Mouse (Mus musculus): ENCODE results near the gene Il1r1. TPM values are rescaled to one million over a fixed set of nuclear protein-coding genes. Genes with fewer than 3 reads are reported as not detected.

Il1r1 gene
- 4.7 and 5.0 TPM in 2 replicates for total RNA-seq (2015; ENCODE audit: low replicate concordance)
- total RNA-seq (2017; ENCODE audit: low replicate concordance): 5.8 and 9.7 TPM in 2 replicates

GRCm38 (mm10) chr1:40224539-40225284, at the start of gene Il1r1:
TSS of gene Il1r1 (plus strand) at chr1:40225080.
- ATAC-seq (replicated peaks; ENCODE audit: low FRiP score, poor library complexity, severe bottlenecking): peak; percentile 64

GRCm38 (mm10) chr1:40175123-40175522, 49.8 kb upstream of the Il1r1 start:
- ATAC-seq (replicated peaks; ENCODE audit: low FRiP score, poor library complexity, severe bottlenecking): no peak

DNA sequence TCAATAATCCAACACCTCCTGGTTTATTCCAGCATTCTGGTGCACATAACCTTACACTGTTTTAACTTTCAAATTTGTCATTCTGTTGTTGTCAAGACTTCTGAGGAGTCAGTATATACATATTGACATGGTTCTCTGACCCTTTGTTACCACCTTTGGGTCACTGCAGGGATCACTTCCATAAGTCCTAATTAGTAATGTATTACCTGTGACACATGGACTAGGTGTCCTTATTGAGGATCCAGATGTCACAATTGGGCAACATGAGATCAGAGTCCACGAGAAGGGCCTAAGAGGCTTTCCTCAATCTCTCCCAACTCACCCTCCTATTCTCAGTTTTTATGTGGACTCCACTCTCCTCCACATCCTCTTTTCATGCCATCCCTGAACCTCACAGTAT, 49.1 kb upstream of the Il1r1 start:
- no peak for ATAC-seq (replicated peaks; ENCODE audit: low FRiP score, poor library complexity, severe bottlenecking)

DNA sequence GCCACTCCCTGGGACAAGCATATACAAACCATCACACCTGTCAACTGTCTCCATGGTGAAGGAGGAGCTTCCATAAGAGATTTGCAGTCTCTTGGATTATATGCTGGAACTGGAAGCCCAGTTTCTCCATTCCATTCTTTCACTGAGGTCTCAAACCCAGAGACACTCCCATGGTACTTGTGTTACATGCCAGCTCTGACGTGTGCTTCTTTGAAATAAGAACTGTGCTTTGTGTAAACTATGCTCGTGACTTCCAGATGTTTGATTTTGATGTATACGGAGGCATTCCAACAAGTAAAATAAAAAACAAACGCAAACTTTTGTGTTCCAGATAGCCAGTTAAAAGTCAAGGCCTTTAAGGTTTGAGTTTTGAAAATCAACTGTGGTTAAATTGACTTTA, 45.8 kb upstream of the Il1r1 start:
- ATAC-seq (replicated peaks; ENCODE audit: low FRiP score, poor library complexity, severe bottlenecking): no peak

- ATAC-seq (replicated peaks; ENCODE audit: low FRiP score, poor library complexity, severe bottlenecking): no peak
Measured at GRCm38 (mm10) chr1:40179493-40179892, 45.4 kb upstream of the Il1r1 start.

GRCm38 (mm10) chr1:40180861-40181260, 44.0 kb upstream of the Il1r1 start:
- no peak for ATAC-seq (replicated peaks; ENCODE audit: low FRiP score, poor library complexity, severe bottlenecking)

- ATAC-seq (replicated peaks; ENCODE audit: low FRiP score, poor library complexity, severe bottlenecking): no peak
Measured at GRCm38 (mm10) chr1:40181716-40182115, 43.2 kb upstream of the Il1r1 start.

DNA sequence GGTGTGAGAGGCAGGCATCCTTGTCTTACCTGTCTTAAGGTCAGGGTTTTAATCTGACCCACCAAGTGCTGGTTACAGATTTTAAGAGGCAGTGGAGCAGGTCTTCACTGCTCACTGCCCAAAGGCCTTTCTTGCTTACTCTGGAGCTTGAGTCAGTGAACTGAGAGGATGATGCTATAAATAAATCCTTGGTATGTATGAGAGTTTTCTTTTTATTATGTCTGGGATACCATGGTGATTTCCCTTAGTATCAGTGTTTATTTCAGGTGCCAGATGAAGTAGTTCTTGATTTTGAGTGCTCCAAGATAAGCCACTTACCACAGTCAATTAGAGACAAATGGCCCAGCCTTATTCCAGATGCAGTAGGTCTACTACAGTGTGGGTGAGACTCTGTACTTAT, 41.5 kb upstream of the Il1r1 start:
- ATAC-seq (replicated peaks; ENCODE audit: low FRiP score, poor library complexity, severe bottlenecking): no peak

- no peak for ATAC-seq (replicated peaks; ENCODE audit: low FRiP score, poor library complexity, severe bottlenecking)
Measured at GRCm38 (mm10) chr1:40187961-40188360, 36.9 kb upstream of the Il1r1 start.

GRCm38 (mm10) chr1:40190025-40190424, 34.9 kb upstream of the Il1r1 start:
- ATAC-seq (replicated peaks; ENCODE audit: low FRiP score, poor library complexity, severe bottlenecking): no peak

GRCm38 (mm10) chr1:40190837-40191236, 34.0 kb upstream of the Il1r1 start:
- no peak for ATAC-seq (replicated peaks; ENCODE audit: low FRiP score, poor library complexity, severe bottlenecking)

DNA sequence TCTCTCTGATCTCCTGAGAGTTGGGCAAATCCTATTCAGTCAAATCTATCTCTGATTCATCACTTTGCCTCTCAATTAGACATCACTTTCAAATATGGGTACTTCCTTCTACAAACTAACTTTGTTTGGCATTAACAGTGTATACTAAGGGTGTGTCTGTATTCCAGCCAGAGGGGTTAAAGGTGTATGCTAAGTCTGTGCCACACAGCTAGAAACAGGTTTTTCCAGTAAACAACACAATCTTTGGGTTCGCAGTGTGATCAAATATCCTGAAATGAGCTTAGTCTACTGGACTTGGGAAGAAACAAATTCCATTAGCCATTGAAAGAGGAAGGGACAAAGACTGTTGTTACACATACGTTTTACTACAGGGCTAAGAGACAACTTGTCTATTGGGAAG, 30.6 kb upstream of the Il1r1 start:
- no peak for ATAC-seq (replicated peaks; ENCODE audit: low FRiP score, poor library complexity, severe bottlenecking)

GRCm38 (mm10) chr1:40213337-40214159, 11.3 kb upstream of the Il1r1 start:
- peak; percentile 52; the same call in 1 of the 2 replicates for ATAC-seq (replicated peaks; ENCODE audit: low FRiP score, poor library complexity, severe bottlenecking)

DNA sequence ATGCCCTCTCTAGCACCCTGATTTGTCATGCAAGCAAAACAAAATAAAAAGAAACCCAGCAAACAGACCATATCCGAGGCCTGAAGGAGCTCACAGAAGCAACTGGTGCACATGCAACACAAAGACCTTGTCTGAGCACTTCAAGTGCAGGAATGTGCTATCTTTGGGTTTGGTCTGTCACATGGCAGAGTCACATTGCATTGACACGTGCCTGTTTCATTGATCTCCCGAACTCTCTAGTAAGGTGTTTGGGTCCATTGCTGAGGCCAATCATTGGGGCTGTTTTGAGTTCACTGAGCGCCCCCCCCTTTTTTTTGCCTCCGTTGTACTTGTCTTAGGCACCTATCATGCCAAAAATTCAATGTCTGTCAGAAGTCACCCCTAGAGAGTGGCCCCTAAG, 7.4 kb upstream of the Il1r1 start:
- ATAC-seq (replicated peaks; ENCODE audit: low FRiP score, poor library complexity, severe bottlenecking): no peak

GRCm38 (mm10) chr1:40218603-40219002, 6.3 kb upstream of the Il1r1 start:
- no peak for ATAC-seq (replicated peaks; ENCODE audit: low FRiP score, poor library complexity, severe bottlenecking)

DNA sequence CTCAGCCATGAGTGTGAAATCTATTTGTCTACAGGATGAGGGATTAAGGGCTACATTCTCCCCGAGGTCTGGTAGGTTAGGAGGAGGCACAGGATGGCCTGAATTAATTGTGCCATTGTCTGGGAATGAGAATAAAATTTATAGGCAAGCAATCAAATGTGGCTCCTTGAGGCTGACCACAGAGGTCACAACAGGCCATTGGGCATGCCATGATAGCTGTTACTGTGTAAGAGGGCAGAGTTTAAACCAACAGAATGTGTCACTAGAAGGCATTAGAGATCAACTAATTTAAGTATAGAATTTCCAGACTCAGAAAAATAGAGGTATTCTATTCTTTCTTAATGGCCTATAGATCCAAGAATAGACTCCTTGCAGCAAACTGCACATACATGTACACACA, 4.3 kb upstream of the Il1r1 start:
- ATAC-seq (replicated peaks; ENCODE audit: low FRiP score, poor library complexity, severe bottlenecking): no peak

- ATAC-seq (replicated peaks; ENCODE audit: low FRiP score, poor library complexity, severe bottlenecking): no peak
Measured at GRCm38 (mm10) chr1:40221864-40222263, 3.0 kb upstream of the Il1r1 start.

GRCm38 (mm10) chr1:40222680-40223079, 2.2 kb upstream of the Il1r1 start:
- no peak for ATAC-seq (replicated peaks; ENCODE audit: low FRiP score, poor library complexity, severe bottlenecking)

DNA sequence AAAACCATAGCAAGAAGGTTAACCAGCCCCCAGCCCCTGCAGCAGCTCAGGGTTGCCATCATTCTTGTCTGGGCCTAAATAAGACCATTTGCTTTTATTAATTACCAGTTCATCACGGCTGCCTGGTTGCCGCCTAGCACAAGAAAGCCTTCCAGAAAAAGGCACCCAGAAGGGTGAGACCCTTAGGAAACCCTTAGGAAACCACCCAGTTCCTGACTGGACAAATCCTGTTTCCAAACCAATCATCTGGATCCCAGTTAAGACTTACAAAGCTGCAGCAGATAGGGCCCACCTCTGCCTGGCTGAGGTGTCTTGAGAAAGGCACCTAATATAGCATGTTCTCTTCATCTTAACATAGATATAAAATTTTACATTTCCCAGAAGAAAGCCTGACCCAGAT, 1.3 kb upstream of the Il1r1 start:
- ATAC-seq (replicated peaks; ENCODE audit: low FRiP score, poor library complexity, severe bottlenecking): no peak

DNA sequence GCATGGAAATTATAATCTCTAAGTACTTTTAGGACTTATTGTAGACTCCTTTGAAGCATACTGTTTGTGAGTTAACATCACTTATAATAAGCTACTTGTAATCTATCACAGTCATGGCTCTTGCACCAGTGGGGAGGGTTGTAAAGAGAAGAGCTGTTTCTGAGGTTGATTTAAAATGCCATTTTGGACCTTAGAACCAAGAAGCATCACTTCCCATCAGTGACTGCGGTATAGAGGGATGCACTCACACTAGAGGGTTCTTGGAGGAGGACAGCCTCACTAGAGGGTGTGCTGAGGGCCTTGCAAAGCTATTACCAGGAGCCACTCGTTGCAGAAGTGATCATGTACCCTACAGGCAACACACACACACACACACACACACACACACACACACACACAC, 700 bp downstream of the Il1r1 start:
- ATAC-seq (replicated peaks; ENCODE audit: low FRiP score, poor library complexity, severe bottlenecking): no peak

- no peak for ATAC-seq (replicated peaks; ENCODE audit: low FRiP score, poor library complexity, severe bottlenecking)
Measured at GRCm38 (mm10) chr1:40229033-40229432, 4.2 kb downstream of the Il1r1 start.
